Mouse (Mus musculus) bone marrow macrophage, adult 2 months (primary cell): ENCODE measurements around the gene Hist1h2ad.

Source experiments
- CTCF ChIP-seq: IDR thresholded peaks from 2 replicates; pipeline ENCODE4 v1.5.1; 2012; ENCODE audit warnings: low read depth, mild to moderate bottlenecking, low read length, moderate library complexity
- POLR2A ChIP-seq: IDR thresholded peaks from 2 replicates; pipeline ENCODE4 v1.6.1; 2012; ENCODE audit warnings: mild to moderate bottlenecking, low read depth, low read length, borderline replicate concordance

DNA sequence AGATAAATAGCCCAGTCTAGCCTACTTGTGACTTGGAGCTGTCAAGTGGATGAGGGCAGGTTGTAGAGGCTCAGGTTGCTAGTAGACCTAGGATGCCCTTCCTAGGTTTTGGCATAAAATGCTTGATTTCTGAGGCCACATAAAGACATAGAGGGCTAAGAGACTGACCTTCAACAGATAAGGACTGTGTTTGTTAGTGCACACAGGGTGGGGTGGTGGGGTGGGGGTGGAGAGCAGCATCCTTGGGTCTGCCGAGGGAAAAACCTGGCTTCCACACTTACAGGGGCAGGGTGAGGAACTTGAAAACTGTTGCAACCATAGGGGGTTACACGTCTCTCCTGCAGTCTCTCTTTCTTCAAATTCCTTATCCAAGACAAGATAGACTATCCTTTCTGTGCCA is 21.0 kb downstream of the Hist1h2ad start:
- no peak for TF ChIP-seq POLR2A
- TF ChIP-seq CTCF, result no peak
